Mouse (Mus musculus) layer of hippocampus, adult 8-10 months (tissue): ENCODE data around the gene Tdrkh. TPM values are rescaled to one million over a fixed set of nuclear protein-coding genes. Genes with fewer than 3 reads are reported as not detected.

Experiments
- total RNA-seq, 4 experiments: library from RNA; stranded (reverse); gene quantifications; 2 replicates each; pipeline ENCODE4 v1.2.4; 2022

Gene Tdrkh
- total RNA-seq, 4 experiments from 2014 or later: 40.9 to 46.6 (median 46.0) TPM

Other genes with a start within 250 kb of the Tdrkh start
- gene Gm10696, start 235.1 kb upstream of the Tdrkh start, total RNA-seq: under 1 TPM in 1 of 4 experiments, not detected in 3; 0.16 TPM
- gene Gm5286, start 216.6 kb upstream of the Tdrkh start, total RNA-seq: not detected
- not detected for gene Gm4778, start 149.2 kb upstream of the Tdrkh start, total RNA-seq
- gene Them4, start 103.2 kb upstream of the Tdrkh start, total RNA-seq: 10 to 100 TPM; 23.8 to 30.2 (median 25.9) TPM
- gene Them5, start 71.2 kb upstream of the Tdrkh start, total RNA-seq: not detected
- under 1 TPM in 3 of 4 experiments, not detected in 1; 0.34 to 0.58 (median 0.56) TPM for gene C2cd4d, start 50.8 kb upstream of the Tdrkh start, total RNA-seq
- gene Rorc, start 40.5 kb upstream of the Tdrkh start, total RNA-seq: 1 to 10 TPM; 1.2 to 2.8 (median 2.1) TPM
- 1 to 10 TPM in 2 of 4 experiments, under 1 TPM in 2; 0.64 to 1.1 (median 1.0) TPM for gene Lingo4, start 14.8 kb upstream of the Tdrkh start, total RNA-seq
- gene Mrpl9, start 30.0 kb downstream of the Tdrkh start, total RNA-seq: 10 to 100 TPM; 34.8 to 42.3 (median 40.2) TPM
- under 1 TPM in 1 of 4 experiments, not detected in 3; 0.52 TPM for gene Oaz3, start 30.6 kb downstream of the Tdrkh start, total RNA-seq
- gene Celf3, start 65.0 kb downstream of the Tdrkh start, total RNA-seq: 100 to 1,000 TPM; 153 to 187 (median 176) TPM
- gene Riiad1, start 67.1 kb downstream of the Tdrkh start, total RNA-seq: 1 to 10 TPM; 4.9 to 6.9 (median 6.0) TPM
- 100 to 1,000 TPM in 2 of 4 experiments, 10 to 100 TPM in 2; 93.8 to 123 (median 108) TPM for gene Snx27, start 169.4 kb downstream of the Tdrkh start, total RNA-seq
- gene Gm10972, start 229.8 kb downstream of the Tdrkh start, total RNA-seq: not detected
- 1 to 10 TPM; 2.6 to 3.9 (median 3.1) TPM for gene Tuft1, start 245.6 kb downstream of the Tdrkh start, total RNA-seq